Mouse (Mus musculus) neutrophil, adult 5-6 weeks (primary cell): ENCODE data around the gene Frem3. TPM values are rescaled to one million over a fixed set of nuclear protein-coding genes. Genes with fewer than 3 reads are reported as not detected.

ENCODE experiments used
- ATAC-seq: fragments of 151-379, 151-347 bp; 2 replicates; pipeline ENCODE4 v1.8.0; 2017; ENCODE audit warnings: mild to moderate bottlenecking, moderate TSS enrichment; ENCODE audit not compliant: insufficient number of reproducible peaks, poor library complexity, low FRiP score, severe bottlenecking; ENCODE audit errors: extremely low read depth
- total RNA-seq: library from RNA; stranded (forward); fragments of 200-1000 nt; gene quantifications from 2 replicates; pipeline ENCODE4 v1.2.3, GENCODE M21; 2017

The Frem3 gene
- total RNA-seq, 1 experiment from 2014 or later: not detected

- no peak for ATAC-seq
Observed at GRCm38 (mm10) chr8:80683756-80684335, 73.0 kb downstream of the Frem3 start.

- ATAC-seq: 0 out of 2 replicates have a peak, but pooled peaks have one; percentile 36
Observed at GRCm38 (mm10) chr8:80688141-80688540, 77.3 kb downstream of the Frem3 start.

GRCm38 (mm10) chr8:80710670-80711400 lies 100.0 kb downstream of the Frem3 start:
- ATAC-seq: no peak

- no peak for ATAC-seq
Observed at GRCm38 (mm10) chr8:80714461-80714860, 103.6 kb downstream of the Frem3 start.

- no peak for ATAC-seq
Observed at GRCm38 (mm10) chr8:80732326-80732725, 121.4 kb downstream of the Frem3 start.

GRCm38 (mm10) chr8:80738046-80738387 lies 127.1 kb downstream of the Frem3 start:
- ATAC-seq: no peak

GRCm38 (mm10) chr8:80738388-80739154 lies 127.7 kb downstream of the Frem3 start:
- ATAC-seq: no peak

- ATAC-seq: peak; percentile 93
Observed at GRCm38 (mm10) chr8:80739155-80739924, 128.5 kb downstream of the Frem3 start, which contains the start of gene Smarca5. Gene Smarca5 (minus strand): TSS chr8:80739497.

- ATAC-seq: no peak
Observed at GRCm38 (mm10) chr8:80739932-80740331, 129.1 kb downstream of the Frem3 start.

Other genes with a start within 250 kb of the Frem3 start
- gene Gypa, start 117.3 kb upstream of the Frem3 start, total RNA-seq: 3.1 and 7.2 TPM in 2 replicates
- gene Smarca5, start 128.4 kb downstream of the Frem3 start, total RNA-seq: 141 and 148 TPM in 2 replicates